Mouse (Mus musculus) right cerebral cortex, postnatal 14 days (tissue): Measurements from ENCODE around the gene Rsph4a.
"Not testable (repeated sequence)": the region's sequence is repeated elsewhere in the genome, so short reads cannot be mapped to it uniquely, and the experiment has no call there.

Source experiments
- DNase-seq: peaks from one replicate; pipeline ENCODE4 v3.0.0; 2022

Rsph4a gene

GRCm38 (mm10) chr10:33904530-33905481 lies at the start of gene Rsph4a:
Gene Rsph4a, plus strand, starts transcription at chr10:33905111.
- peak; percentile 65 for DNase-seq

- no peak for DNase-seq
Observed at GRCm38 (mm10) chr10:33857421-33857820, 47.5 kb upstream of the Rsph4a start, which contains the start of gene Sult3a1. Gene Sult3a1, plus strand, starts transcription at chr10:33857721.

- no peak for DNase-seq
Observed at GRCm38 (mm10) chr10:33865994-33866393, 38.9 kb upstream of the Rsph4a start.

- DNase-seq: no peak
Observed at GRCm38 (mm10) chr10:33870441-33870840, 34.5 kb upstream of the Rsph4a start.

GRCm38 (mm10) chr10:33872672-33873398 lies 32.1 kb upstream of the Rsph4a start:
- DNase-seq: no peak

- not testable (repeated sequence) for DNase-seq
Observed at GRCm38 (mm10) chr10:33882411-33882810, 22.5 kb upstream of the Rsph4a start.

- DNase-seq: not testable (repeated sequence)
Observed at GRCm38 (mm10) chr10:33901520-33901919, 3.4 kb upstream of the Rsph4a start.

GRCm38 (mm10) chr10:33905489-33905888 lies 578 bp downstream of the Rsph4a start:
- no peak for DNase-seq

GRCm38 (mm10) chr10:33940702-33941101 lies 35.8 kb downstream of the Rsph4a start:
- DNase-seq: no peak

- DNase-seq: no peak
Observed at GRCm38 (mm10) chr10:33945390-33945789, 40.5 kb downstream of the Rsph4a start.

- DNase-seq: no peak
Observed at GRCm38 (mm10) chr10:33946336-33946735, 41.4 kb downstream of the Rsph4a start.

- DNase-seq: peak; percentile 71
Observed at GRCm38 (mm10) chr10:33950803-33951583, 46.1 kb downstream of the Rsph4a start, which contains the start of gene Zup1. Gene Zup1, minus strand, starts transcription at chr10:33951269.

- no peak for DNase-seq
Observed at GRCm38 (mm10) chr10:33952509-33952908, 47.6 kb downstream of the Rsph4a start.
